Mouse (Mus musculus) heart, adult 9 months (tissue): ENCODE data around the gene Parp8.

Source experiments
- DNase-seq, 2 experiments: peaks; one replicate each; pipeline ENCODE4 v3.0.0; 2022; ENCODE audit warnings: low spot score in 2 of 2

Parp8 gene

DNA sequence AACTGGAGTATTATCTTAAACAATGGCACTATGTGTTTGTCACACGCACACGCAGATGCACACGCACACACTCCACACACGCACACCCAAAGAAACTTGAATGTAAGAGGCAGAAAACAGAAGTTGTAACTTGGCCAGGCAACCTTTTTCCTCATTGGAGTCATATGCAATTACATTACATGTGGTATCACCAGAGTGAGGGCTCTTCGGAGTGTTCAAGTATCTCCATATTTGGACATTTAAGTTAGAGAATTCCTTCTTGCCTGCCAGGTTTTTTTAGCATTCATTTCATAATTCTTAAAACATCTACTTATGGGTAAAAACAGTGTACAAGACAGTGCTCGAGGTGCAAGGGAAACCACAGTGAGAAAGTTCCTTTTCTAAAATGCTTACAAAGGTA lies 6.7 kb downstream of the Parp8 start:
- DNase-seq, result no peak

GRCm38 (mm10) chr13:117013516-117013915 lies 11.8 kb downstream of the Parp8 start:
- DNase-seq, result no peak

DNA sequence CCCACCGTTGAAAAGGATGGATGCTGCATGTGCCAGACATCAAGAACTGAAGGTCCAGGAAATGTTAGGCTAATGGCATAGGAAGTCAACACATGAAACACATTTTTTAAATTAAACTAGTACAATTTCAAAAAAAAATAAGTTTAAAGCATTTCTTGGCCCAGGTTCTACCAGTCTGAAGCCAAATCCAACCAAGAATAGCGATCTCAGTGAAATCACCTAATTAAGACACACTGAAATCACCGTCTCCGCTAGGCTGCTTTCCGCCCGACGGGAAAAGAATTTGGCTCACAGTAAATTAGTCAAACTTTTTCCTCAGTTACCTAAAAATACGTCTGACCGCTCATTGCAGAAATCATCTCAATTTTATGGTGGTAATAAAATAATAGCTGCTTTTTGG lies 13.3 kb downstream of the Parp8 start:
- no peak for DNase-seq

DNA sequence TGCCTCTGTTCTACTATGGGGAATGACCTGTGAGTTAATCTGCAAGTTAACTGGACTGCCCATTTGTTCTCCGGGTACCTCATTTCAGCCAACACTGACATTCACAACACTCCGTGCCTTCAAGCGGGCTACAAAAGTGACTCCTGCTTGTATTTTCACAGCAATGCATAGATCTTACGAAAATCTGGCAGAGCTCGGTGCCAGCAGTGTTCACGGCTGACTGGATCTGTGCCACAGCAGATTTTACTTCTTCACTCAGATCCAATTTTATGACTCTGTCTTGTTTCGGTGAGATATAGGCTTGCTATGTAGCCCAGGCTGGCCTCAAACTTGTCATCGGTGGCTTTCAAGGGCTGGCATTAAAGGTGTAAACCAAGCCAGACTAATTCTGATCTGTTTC lies 15.2 kb downstream of the Parp8 start:
- no peak for DNase-seq

GRCm38 (mm10) chr13:117008021-117009015 lies 17.0 kb downstream of the Parp8 start:
- no peak for DNase-seq

- DNase-seq, result no peak
Observed at GRCm38 (mm10) chr13:117007566-117007965, 17.8 kb downstream of the Parp8 start.

- DNase-seq, result no peak
Observed at GRCm38 (mm10) chr13:117006638-117007037, 18.7 kb downstream of the Parp8 start.

DNA sequence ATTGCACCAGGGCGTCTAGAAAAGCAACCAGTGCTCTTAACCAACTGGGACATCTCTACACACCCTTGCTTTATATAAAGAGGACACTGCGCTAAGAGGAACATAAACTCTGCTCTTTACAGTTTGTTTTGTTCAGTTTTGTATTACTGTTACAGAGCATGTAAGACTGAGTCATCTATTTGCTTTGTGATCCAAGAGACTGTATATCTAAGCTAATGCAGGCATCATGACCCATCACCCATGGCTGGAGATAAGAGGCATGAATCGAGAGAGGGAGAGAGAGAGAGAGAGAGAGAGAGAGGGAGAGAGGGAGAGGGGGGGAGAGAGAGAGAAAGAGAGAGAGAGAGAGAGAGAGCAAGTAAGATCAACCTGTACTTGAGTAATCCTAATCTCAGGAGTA lies 24.8 kb downstream of the Parp8 start:
- DNase-seq, result no peak

- no peak for DNase-seq
Observed at GRCm38 (mm10) chr13:116991560-116991959, 33.8 kb downstream of the Parp8 start.

GRCm38 (mm10) chr13:116990327-116990726 lies 35.0 kb downstream of the Parp8 start:
- DNase-seq, result no peak

GRCm38 (mm10) chr13:116988706-116989105 lies 36.6 kb downstream of the Parp8 start:
- no peak for DNase-seq

- no peak for DNase-seq
Observed at GRCm38 (mm10) chr13:116988208-116988607, 37.1 kb downstream of the Parp8 start.

DNA sequence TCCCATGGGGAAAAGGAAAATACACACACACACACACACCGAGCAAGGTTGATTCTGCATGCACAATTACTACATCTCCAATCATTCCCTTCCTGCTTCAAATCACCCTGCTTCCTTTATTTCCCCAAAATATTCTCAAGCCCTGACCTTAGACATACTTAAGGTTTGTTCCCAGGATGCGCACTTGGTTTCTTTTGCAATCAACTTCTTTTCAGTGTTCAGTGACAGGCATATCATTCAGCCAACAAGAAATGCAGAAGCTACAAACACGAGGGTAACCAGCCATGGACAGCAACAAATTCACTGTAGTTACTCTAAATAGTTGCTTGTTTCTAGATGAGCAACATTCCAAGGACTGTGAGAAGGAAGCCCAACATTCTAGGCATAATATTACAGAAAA lies 38.1 kb downstream of the Parp8 start:
- no peak for DNase-seq

DNA sequence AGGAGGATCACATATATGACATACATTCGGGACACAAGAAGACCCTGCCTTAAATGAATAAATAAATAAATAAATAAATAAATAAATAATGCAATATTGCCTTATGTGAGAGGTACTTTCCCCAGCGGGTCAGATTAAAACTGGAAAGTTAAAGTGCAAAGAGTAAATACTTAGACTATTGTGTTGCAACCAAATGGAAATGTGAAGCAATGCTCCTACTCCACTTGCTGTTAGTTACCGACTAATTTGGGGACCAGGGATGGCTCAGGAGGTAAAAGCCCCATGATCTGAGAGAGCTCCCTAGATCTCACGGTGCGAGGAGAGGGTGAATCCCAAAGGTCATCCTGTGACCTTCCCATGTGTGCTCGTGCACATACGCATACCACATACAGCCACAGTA lies 38.7 kb downstream of the Parp8 start:
- DNase-seq, result no peak

- DNase-seq, result no peak
Observed at GRCm38 (mm10) chr13:116974081-116974860, 51.1 kb downstream of the Parp8 start.

DNA sequence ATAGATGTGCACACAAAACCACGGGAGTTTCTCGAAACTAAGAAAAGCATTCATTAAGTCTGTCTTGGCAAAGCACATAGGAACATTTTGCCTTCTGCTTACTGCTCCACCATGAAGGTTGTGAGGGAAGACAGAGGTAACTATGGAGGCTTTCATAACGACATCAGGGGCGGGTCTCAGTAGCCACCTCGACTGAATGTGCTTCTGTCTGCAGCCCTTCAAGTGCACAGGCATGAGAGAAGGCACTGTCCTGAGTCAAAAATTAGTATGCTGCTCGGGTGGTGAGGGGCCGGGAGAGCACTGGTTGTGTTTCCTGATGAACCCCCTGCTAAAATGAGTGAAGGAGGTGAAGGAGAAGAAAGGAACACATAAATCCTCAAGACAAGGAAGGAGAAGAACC lies 51.8 kb downstream of the Parp8 start:
- DNase-seq, result no peak

DNA sequence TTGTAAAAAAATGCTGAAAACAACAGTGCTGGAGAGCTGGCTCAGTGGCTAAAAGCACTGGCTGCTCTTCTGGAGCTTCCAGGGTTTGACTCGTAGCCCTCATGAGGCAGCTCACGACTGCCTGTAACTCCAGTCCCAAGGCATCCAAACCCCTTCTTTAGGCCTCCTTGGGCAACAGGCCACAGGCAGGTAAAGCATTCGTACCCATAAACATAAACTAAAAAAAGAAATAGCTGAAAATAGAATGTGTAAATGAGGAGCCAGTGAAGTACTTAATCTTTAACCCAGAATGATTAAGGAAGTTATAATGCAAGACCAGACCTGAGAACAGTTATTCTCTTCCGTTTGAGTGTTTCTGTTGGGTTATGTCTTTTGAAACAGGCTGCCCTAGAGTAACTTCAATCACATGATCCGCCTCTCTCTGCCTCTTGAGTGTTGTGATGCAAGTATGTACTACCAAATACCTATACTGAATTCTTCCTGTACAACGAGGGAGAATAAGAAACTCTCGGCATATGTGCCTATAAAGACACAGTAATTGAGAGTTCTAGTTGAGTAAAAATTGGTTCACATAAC lies 53.2 kb downstream of the Parp8 start:
- no peak for DNase-seq

DNA sequence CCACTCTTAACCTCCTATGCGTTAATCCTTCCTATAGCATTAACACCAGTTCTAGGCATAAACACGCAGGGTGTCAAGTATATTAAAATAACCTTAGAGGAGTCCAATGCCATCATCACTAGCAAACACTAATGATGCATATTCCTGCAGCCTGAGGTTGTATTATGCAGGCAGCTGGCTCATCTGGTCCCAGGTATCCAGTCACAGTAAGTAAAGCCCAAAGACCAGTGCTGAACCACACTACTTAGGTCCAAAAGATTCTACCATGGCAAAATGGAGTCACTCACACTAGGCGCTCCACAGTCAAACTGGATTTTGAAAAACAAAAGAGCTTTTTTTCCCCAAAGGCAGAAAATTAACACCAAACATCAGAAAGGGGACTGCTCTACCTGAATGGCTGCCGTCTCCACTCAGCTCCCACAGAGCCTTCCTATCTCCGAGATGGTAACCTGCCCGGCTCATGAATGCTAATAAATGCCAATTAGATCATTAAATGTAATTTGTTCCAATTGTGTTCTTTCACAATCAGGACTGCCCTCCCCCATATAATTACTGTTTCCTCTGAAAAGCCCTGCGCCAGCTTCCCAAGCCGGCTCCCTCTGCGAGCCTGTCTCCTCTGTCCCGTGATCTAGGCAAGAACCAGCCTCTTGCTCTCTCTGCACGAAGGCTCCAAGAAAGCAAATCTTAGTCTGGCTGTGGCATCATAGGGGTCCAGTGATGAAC lies 54.5 kb downstream of the Parp8 start:
- DNase-seq, result no peak

- no peak for DNase-seq
Observed at GRCm38 (mm10) chr13:116969650-116970049, 55.7 kb downstream of the Parp8 start.

DNA sequence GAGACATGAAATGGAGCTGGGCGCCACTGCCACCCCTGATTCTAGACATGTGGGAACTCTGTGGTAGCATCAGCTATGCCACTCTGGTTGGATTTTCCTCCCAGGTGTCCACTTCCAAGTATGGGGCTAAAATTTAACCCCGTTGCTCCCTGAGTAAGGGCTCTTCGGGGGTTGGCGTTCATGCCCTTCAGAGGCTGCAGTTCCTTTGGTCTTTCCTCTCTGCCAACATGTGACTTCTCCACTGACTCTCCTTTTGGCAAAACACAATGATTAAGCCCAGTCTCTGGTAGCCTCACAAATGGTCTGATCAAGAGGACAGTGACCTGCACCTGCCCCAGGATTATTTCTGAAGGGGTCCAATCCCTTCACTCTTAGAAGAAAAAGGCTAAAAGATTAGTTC lies 56.4 kb downstream of the Parp8 start:
- DNase-seq, result no peak

DNA sequence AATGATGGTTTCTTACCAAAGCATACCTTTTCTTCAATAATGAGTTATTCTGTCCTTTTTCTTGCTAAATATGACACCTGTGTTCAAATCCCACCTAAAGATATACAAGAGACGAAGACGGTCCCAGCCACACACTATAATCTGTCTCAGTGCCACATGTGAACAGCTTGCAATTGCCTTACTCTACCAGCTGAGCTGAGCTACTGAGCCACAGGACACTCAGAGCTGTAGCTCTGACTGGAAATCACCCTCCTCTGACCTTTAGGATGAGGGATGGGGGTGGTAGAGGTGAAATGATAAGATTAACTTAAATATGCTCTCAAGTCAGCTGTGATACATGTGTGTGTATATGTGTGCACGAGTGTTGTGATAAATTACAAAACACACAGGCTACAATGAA lies 57.9 kb downstream of the Parp8 start:
- no peak for DNase-seq
